Mouse (Mus musculus) ES-E14 (cell line): Measurements from ENCODE around the gene Prkab1.

ENCODE experiments used
- CHD2 ChIP-seq: IDR thresholded peaks from 2 replicates; pipeline ENCODE4 v1.6.1; 2014; ENCODE audit warnings: mild to moderate bottlenecking, low read depth, low read length, inconsistent platforms
- MAFK ChIP-seq: IDR thresholded peaks from 2 replicates; pipeline ENCODE4 v1.6.1; 2014; ENCODE audit warnings: mild to moderate bottlenecking, low read depth, low read length, inconsistent platforms; ENCODE audit not compliant: insufficient read depth
- ZC3H11A ChIP-seq: IDR thresholded peaks from 2 replicates; pipeline ENCODE4 v1.6.1; 2012; ENCODE audit warnings: low read depth, mild to moderate bottlenecking, inconsistent platforms, low read length, borderline replicate concordance
- ZNF384 ChIP-seq: IDR thresholded peaks from 2 replicates; pipeline ENCODE4 v1.6.1; 2012; ENCODE audit warnings: low read depth, low read length, inconsistent platforms

GRCm38 (mm10) chr5:115980537-115980936 is 43.8 kb downstream of the Prkab1 start:
- TF ChIP-seq ZC3H11A = no peak
- no peak for TF ChIP-seq MAFK
- TF ChIP-seq CHD2 = no peak
- no peak for TF ChIP-seq ZNF384
